Mouse (Mus musculus): ENCODE data around the gene Rpl18. TPM values are rescaled to one million over a fixed set of nuclear protein-coding genes. Genes with fewer than 3 reads are reported as not detected.

The Rpl18 gene
- polyA plus RNA-seq, 1 experiment from 2014 or later, result 1,244 TPM

GRCm38 (mm10) chr7:45725151-45725550, 9.9 kb downstream of the Rpl18 start:
- Histone ChIP-seq H3K4me3 (ENCODE audit: low read depth, low read length) (0 out of 2 replicates have a peak overlapping the region, but pooled peaks have one; percentile 5), H3K9me3 (ENCODE audit: control insufficient read depth, low read length) (no peaks in the 10 kb centered on the region), H3K27me3 (ENCODE audit: control insufficient read depth, insufficient read depth, low read length) (no peaks in the 10 kb centered on the region), H3K27ac (replicated peaks; ENCODE audit: low read depth, low read length) (no peak overlapping the region), H3K36me3 (ENCODE audit: control insufficient read depth, insufficient read depth, low read length) (peaks cover 39% of the 10 kb centered on the region), H3K9ac (ENCODE audit: low read length) (0 out of 2 replicates have a peak overlapping the region, but pooled peaks have one; percentile 7), H3K4me2 (ENCODE audit: low read depth, severe bottlenecking) (no peak overlapping the region), H3K4me1 (ENCODE audit: control insufficient read depth, insufficient read depth, low read length) (no peaks in the 10 kb centered on the region)
- no peak for ATAC-seq (ENCODE audit: insufficient number of reproducible peaks, low FRiP score, low TSS enrichment, low read depth)
- DNase-seq (ENCODE audit: low spot score), result no peak
- 91% methylated on average over 9 of the region's 9 CpGs for WGBS

DNA sequence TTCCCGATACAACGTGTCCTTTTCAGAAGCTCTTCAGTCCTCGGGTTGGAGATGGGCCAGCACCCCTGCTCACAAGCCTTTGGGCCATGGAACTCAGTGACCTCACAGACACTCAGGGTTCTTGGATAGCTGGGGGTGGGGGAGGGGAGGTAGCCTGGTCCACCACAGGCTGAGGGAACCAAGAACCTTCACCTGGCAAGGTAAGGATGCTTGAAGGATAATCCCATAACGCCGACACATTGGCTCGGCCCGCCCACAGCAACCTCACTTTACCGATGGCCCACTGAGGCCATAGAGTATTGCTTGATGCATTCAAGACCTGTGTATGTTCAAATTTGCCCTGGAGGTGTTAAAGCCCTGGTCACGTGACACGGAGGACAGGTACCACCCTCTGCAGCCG, 10.5 kb downstream of the Rpl18 start, which contains the start of gene Spaca4:
Gene Spaca4 (minus strand): TSS at position 101 of the 400 bp plus-strand sequence.
- Histone ChIP-seq H3K4me2 (ENCODE audit: low read depth, severe bottlenecking) (no peak within 1 kb of the TSS), H3K36me3 (ENCODE audit: control insufficient read depth, insufficient read depth, low read length) (peaks cover 37% of the 10 kb centered on the region), H3K9me3 (ENCODE audit: control insufficient read depth, low read length) (no peaks in the 10 kb centered on the region), H3K27me3 (ENCODE audit: control insufficient read depth, insufficient read depth, low read length) (no peaks in the 10 kb centered on the region), H3K27ac (replicated peaks; ENCODE audit: low read depth, low read length) (no peak within 1 kb of the TSS), H3K4me3 (ENCODE audit: low read depth, low read length) (0 out of 2 replicates have a peak within 1 kb of the TSS, but pooled peaks have one; percentile 5), H3K9ac (ENCODE audit: low read length) (0 out of 2 replicates have a peak within 1 kb of the TSS, but pooled peaks have one; percentile 7), H3K4me1 (ENCODE audit: control insufficient read depth, insufficient read depth, low read length) (peaks cover 4% of the 10 kb centered on the region; the same call in 1 of the 2 replicates)
- DNase-seq (ENCODE audit: low spot score), result no peak
- WGBS, result 90% methylated on average over 11 of the region's 11 CpGs
- ATAC-seq (ENCODE audit: insufficient number of reproducible peaks, low FRiP score, low TSS enrichment, low read depth), result no peak

- no peaks in the 10 kb centered on the region for H3K9me3 ChIP-seq (ENCODE audit: control insufficient read depth, low read length)
- H3K27me3 ChIP-seq (ENCODE audit: control insufficient read depth, insufficient read depth, low read length), result no peaks in the 10 kb centered on the region
- no peak overlapping the region for H3K4me3 ChIP-seq (ENCODE audit: low read depth, low read length)
- DNase-seq (ENCODE audit: low spot score) (no peak), ATAC-seq (ENCODE audit: insufficient number of reproducible peaks, low FRiP score, low TSS enrichment, low read depth) (no peak)
- WGBS, result 97% methylated on average over 10 of the region's 10 CpGs
- H3K4me2 ChIP-seq (ENCODE audit: low read depth, severe bottlenecking), result no peak overlapping the region
- no peak overlapping the region for H3K9ac ChIP-seq (ENCODE audit: low read length)
- no peak overlapping the region for H3K27ac ChIP-seq (replicated peaks; ENCODE audit: low read depth, low read length)
- peaks cover 31% of the 10 kb centered on the region for H3K36me3 ChIP-seq (ENCODE audit: control insufficient read depth, insufficient read depth, low read length)
- peaks cover 8% of the 10 kb centered on the region; the same call in 1 of the 2 replicates for H3K4me1 ChIP-seq (ENCODE audit: control insufficient read depth, insufficient read depth, low read length)
Measured at GRCm38 (mm10) chr7:45726419-45726818, 11.2 kb downstream of the Rpl18 start.

DNA sequence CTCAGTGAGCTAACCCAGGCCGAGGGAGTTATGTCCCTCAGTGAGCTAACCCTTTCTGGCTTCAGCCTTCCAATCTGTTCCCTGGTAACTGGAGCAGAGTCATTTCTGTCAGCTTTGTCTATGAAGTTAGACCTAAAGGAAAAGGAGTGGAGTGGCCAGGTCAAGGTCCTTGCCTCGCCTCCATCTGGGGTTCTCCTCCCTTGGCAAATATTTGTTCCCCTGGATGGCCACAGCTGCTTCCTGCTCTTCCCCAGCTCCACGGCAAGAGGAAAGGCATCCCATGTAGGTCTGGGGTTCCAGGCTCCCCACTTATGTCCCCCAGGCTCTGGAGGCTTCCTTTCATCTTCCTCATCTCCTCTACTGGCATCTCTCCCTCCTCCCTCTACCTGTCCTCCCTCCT, 12.4 kb downstream of the Rpl18 start:
- WGBS, result 81% methylated on average over 3 of the region's 3 CpGs
- Histone ChIP-seq H3K36me3 (ENCODE audit: control insufficient read depth, insufficient read depth, low read length) (peaks cover 29% of the 10 kb centered on the region; the same call in 1 of the 2 replicates), H3K4me2 (ENCODE audit: low read depth, severe bottlenecking) (no peak overlapping the region), H3K27me3 (ENCODE audit: control insufficient read depth, insufficient read depth, low read length) (0 out of 2 replicates have a peak, but pooled peaks cover 2% of the 10 kb centered on the region), H3K4me3 (ENCODE audit: low read depth, low read length) (no peak overlapping the region), H3K9ac (ENCODE audit: low read length) (no peak overlapping the region), H3K27ac (replicated peaks; ENCODE audit: low read depth, low read length) (no peak overlapping the region), H3K4me1 (ENCODE audit: control insufficient read depth, insufficient read depth, low read length) (peaks cover 8% of the 10 kb centered on the region; the same call in 1 of the 2 replicates), H3K9me3 (ENCODE audit: control insufficient read depth, low read length) (no peaks in the 10 kb centered on the region)
- DNase-seq (ENCODE audit: low spot score) (no peak), ATAC-seq (ENCODE audit: insufficient number of reproducible peaks, low FRiP score, low TSS enrichment, low read depth) (no peak)

- 0 out of 2 replicates have a peak, but pooled peaks cover 2% of the 10 kb centered on the region for H3K27me3 ChIP-seq (ENCODE audit: control insufficient read depth, insufficient read depth, low read length)
- H3K9me3 ChIP-seq (ENCODE audit: control insufficient read depth, low read length), result no peaks in the 10 kb centered on the region
- H3K4me3 ChIP-seq (ENCODE audit: low read depth, low read length), result no peak overlapping the region
- peaks cover 8% of the 10 kb centered on the region; the same call in 1 of the 2 replicates for H3K4me1 ChIP-seq (ENCODE audit: control insufficient read depth, insufficient read depth, low read length)
- H3K9ac ChIP-seq (ENCODE audit: low read length), result peak overlapping the region; percentile 22; the same call in 1 of the 2 replicates
- 0 out of 2 replicates have a peak, but pooled peaks cover 4% of the 10 kb centered on the region for H3K36me3 ChIP-seq (ENCODE audit: control insufficient read depth, insufficient read depth, low read length)
- H3K4me2 ChIP-seq (ENCODE audit: low read depth, severe bottlenecking), result no peak overlapping the region; the same call in 1 of the 2 replicates
- DNase-seq (ENCODE audit: low spot score) (peak; percentile 82), ATAC-seq (ENCODE audit: insufficient number of reproducible peaks, low FRiP score, low TSS enrichment, low read depth) (no peak)
- WGBS, result 15% methylated on average over 16 of the region's 16 CpGs
- 0 out of 2 replicates have a peak overlapping the region, but pooled peaks have one; percentile 56 for H3K27ac ChIP-seq (replicated peaks; ENCODE audit: low read depth, low read length)
Measured at GRCm38 (mm10) chr7:45730727-45731431, 15.6 kb downstream of the Rpl18 start.

GRCm38 (mm10) chr7:45733477-45733876, 18.2 kb downstream of the Rpl18 start:
- 0 out of 2 replicates have a peak, but pooled peaks cover 2% of the 10 kb centered on the region for H3K27me3 ChIP-seq (ENCODE audit: control insufficient read depth, insufficient read depth, low read length)
- H3K9me3 ChIP-seq (ENCODE audit: control insufficient read depth, low read length), result no peaks in the 10 kb centered on the region
- peaks cover 8% of the 10 kb centered on the region; the same call in 1 of the 2 replicates for H3K4me1 ChIP-seq (ENCODE audit: control insufficient read depth, insufficient read depth, low read length)
- no peak overlapping the region for H3K4me2 ChIP-seq (ENCODE audit: low read depth, severe bottlenecking)
- no peak overlapping the region for H3K4me3 ChIP-seq (ENCODE audit: low read depth, low read length)
- H3K36me3 ChIP-seq (ENCODE audit: control insufficient read depth, insufficient read depth, low read length), result 0 out of 2 replicates have a peak, but pooled peaks cover 2% of the 10 kb centered on the region
- H3K27ac ChIP-seq (replicated peaks; ENCODE audit: low read depth, low read length), result no peak overlapping the region
- 71% methylated on average over 5 of the region's 5 CpGs for WGBS
- DNase-seq (ENCODE audit: low spot score) (no peak), ATAC-seq (ENCODE audit: insufficient number of reproducible peaks, low FRiP score, low TSS enrichment, low read depth) (no peak)
- H3K9ac ChIP-seq (ENCODE audit: low read length), result no peak overlapping the region

- Histone ChIP-seq H3K27ac (replicated peaks; ENCODE audit: low read depth, low read length) (no peak overlapping the region), H3K4me3 (ENCODE audit: low read depth, low read length) (no peak overlapping the region), H3K4me1 (ENCODE audit: control insufficient read depth, insufficient read depth, low read length) (no peaks in the 10 kb centered on the region), H3K9me3 (ENCODE audit: control insufficient read depth, low read length) (no peaks in the 10 kb centered on the region), H3K9ac (ENCODE audit: low read length) (no peak overlapping the region), H3K27me3 (ENCODE audit: control insufficient read depth, insufficient read depth, low read length) (no peaks in the 10 kb centered on the region), H3K36me3 (ENCODE audit: control insufficient read depth, insufficient read depth, low read length) (no peaks in the 10 kb centered on the region), H3K4me2 (ENCODE audit: low read depth, severe bottlenecking) (no peak overlapping the region)
- WGBS, result 6% methylated on average over 9 of the region's 9 CpGs
- DNase-seq (ENCODE audit: low spot score), result peak; percentile 91
- ATAC-seq (ENCODE audit: insufficient number of reproducible peaks, low FRiP score, low TSS enrichment, low read depth), result peak; percentile 61
Measured at GRCm38 (mm10) chr7:45739162-45739763, 24.0 kb downstream of the Rpl18 start.

DNA sequence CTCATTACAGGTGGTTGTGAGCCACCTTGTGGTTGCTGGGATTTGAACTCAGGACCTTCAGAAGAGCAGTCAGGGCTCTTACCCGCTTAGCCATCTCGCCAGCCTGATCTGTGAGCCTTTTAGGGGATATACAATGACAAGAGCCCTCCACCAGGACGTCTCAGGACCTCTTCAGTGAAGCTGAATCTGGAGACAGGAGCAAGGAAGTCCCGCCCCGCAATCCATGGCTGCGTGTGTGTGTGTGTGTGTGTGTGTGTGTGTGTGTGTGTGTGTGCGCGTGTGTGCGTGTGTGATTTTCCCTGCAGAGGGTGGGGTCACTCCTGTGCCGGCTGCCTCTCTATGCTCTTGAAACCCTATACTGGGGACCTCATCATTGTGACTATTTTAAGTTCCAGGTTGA, 24.6 kb downstream of the Rpl18 start:
- H3K36me3 ChIP-seq (ENCODE audit: control insufficient read depth, insufficient read depth, low read length), result no peaks in the 10 kb centered on the region
- 75% methylated on average over 10 of the region's 10 CpGs for WGBS
- ATAC-seq (ENCODE audit: insufficient number of reproducible peaks, low FRiP score, low TSS enrichment, low read depth), result no peak

More for the DNA sequence above, 24.6 kb downstream of the Rpl18 start:
- Histone ChIP-seq H3K27ac (replicated peaks; ENCODE audit: low read depth, low read length) (no peak overlapping the region), H3K27me3 (ENCODE audit: control insufficient read depth, insufficient read depth, low read length) (no peaks in the 10 kb centered on the region), H3K9me3 (ENCODE audit: control insufficient read depth, low read length) (no peaks in the 10 kb centered on the region), H3K9ac (ENCODE audit: low read length) (no peak overlapping the region), H3K4me3 (ENCODE audit: low read depth, low read length) (no peak overlapping the region), H3K4me2 (ENCODE audit: low read depth, severe bottlenecking) (no peak overlapping the region), H3K4me1 (ENCODE audit: control insufficient read depth, insufficient read depth, low read length) (no peaks in the 10 kb centered on the region)
- DNase-seq (ENCODE audit: low spot score), result no peak
